Mouse (Mus musculus): ENCODE results near the gene Mapre3. TPM values are rescaled to one million over a fixed set of nuclear protein-coding genes. Genes with fewer than 3 reads are reported as not detected.

The Mapre3 gene
- total RNA-seq, 4 experiments from 2014 or later, result 220 to 238 (median 224) TPM

GRCm38 (mm10) chr5:30824124-30824988, 9.9 kb downstream of the Mapre3 start:
- DNase-seq (ENCODE audit: low spot score in 2 of 2), result no peak

GRCm38 (mm10) chr5:30825166-30825565, 10.7 kb downstream of the Mapre3 start:
- DNase-seq (ENCODE audit: low spot score in 2 of 2), result no peak

- no peak for DNase-seq (ENCODE audit: low spot score in 2 of 2)
Measured at GRCm38 (mm10) chr5:30825821-30826220, 11.4 kb downstream of the Mapre3 start.

GRCm38 (mm10) chr5:30833416-30833815, 19.0 kb downstream of the Mapre3 start:
- DNase-seq (ENCODE audit: low spot score in 2 of 2), result no peak

GRCm38 (mm10) chr5:30839731-30840130, 25.3 kb downstream of the Mapre3 start:
- no peak for DNase-seq (ENCODE audit: low spot score in 2 of 2)

GRCm38 (mm10) chr5:30841896-30842295, 27.5 kb downstream of the Mapre3 start:
- DNase-seq (ENCODE audit: low spot score in 2 of 2), result no peak

- no peak for DNase-seq (ENCODE audit: low spot score in 2 of 2)
Measured at GRCm38 (mm10) chr5:30849891-30850555, 35.6 kb downstream of the Mapre3 start.

- no peak for DNase-seq (ENCODE audit: low spot score in 2 of 2)
Measured at GRCm38 (mm10) chr5:30850556-30850925, 36.1 kb downstream of the Mapre3 start.

- no peak for DNase-seq (ENCODE audit: low spot score in 2 of 2)
Measured at GRCm38 (mm10) chr5:30853522-30853921, 39.1 kb downstream of the Mapre3 start.

- DNase-seq (ENCODE audit: low spot score in 2 of 2), result no peak
Measured at GRCm38 (mm10) chr5:30855674-30856073, 41.2 kb downstream of the Mapre3 start.

GRCm38 (mm10) chr5:30856124-30856523, 41.7 kb downstream of the Mapre3 start:
- no peak for DNase-seq (ENCODE audit: low spot score in 2 of 2)

- DNase-seq (ENCODE audit: low spot score in 2 of 2), result no peak
Measured at GRCm38 (mm10) chr5:30863852-30864251, 49.4 kb downstream of the Mapre3 start.

GRCm38 (mm10) chr5:30864322-30864721, 49.9 kb downstream of the Mapre3 start:
- DNase-seq (ENCODE audit: low spot score in 2 of 2), result no peak

- no peak for DNase-seq (ENCODE audit: low spot score in 2 of 2)
Measured at GRCm38 (mm10) chr5:30866871-30867270, 52.4 kb downstream of the Mapre3 start.

- DNase-seq (ENCODE audit: low spot score in 2 of 2), result no peak
Measured at GRCm38 (mm10) chr5:30867712-30868111, 53.3 kb downstream of the Mapre3 start, which contains the start of gene Tmem214. Gene Tmem214, plus strand, starts transcription at chr5:30868012.

- no peak for DNase-seq (ENCODE audit: low spot score in 2 of 2)
Measured at GRCm38 (mm10) chr5:30868981-30869380, 54.5 kb downstream of the Mapre3 start.

- DNase-seq (ENCODE audit: low spot score in 2 of 2), result peak; percentile 80 to 87
Measured at GRCm38 (mm10) chr5:30869405-30870130, 55.1 kb downstream of the Mapre3 start.

GRCm38 (mm10) chr5:30870131-30870406, 55.6 kb downstream of the Mapre3 start:
- no peak for DNase-seq (ENCODE audit: low spot score in 2 of 2)

- DNase-seq (ENCODE audit: low spot score in 2 of 2), result no peak
Measured at GRCm38 (mm10) chr5:30872574-30872973, 58.1 kb downstream of the Mapre3 start.

GRCm38 (mm10) chr5:30874365-30874764, 59.9 kb downstream of the Mapre3 start:
- no peak for DNase-seq (ENCODE audit: low spot score in 2 of 2)

- no peak for DNase-seq (ENCODE audit: low spot score in 2 of 2)
Measured at GRCm38 (mm10) chr5:30878616-30879015, 64.2 kb downstream of the Mapre3 start.

GRCm38 (mm10) chr5:30879347-30879943, 65.0 kb downstream of the Mapre3 start:
- DNase-seq (ENCODE audit: low spot score in 2 of 2), result no peak

All from left cerebral cortex, adult 8-10 months (tissue).